Mouse (Mus musculus) left cerebral cortex, postnatal 14 days (tissue): ENCODE measurements around the gene Fxyd5. TPM values are rescaled to one million over a fixed set of nuclear protein-coding genes. Genes with fewer than 3 reads are reported as not detected.

Experiments used
- DNase-seq, 2 experiments: peaks; one replicate each; pipeline ENCODE4 v3.0.0; 2021 to 2022; ENCODE audit warnings: low spot score in 2 of 2, mixed read lengths in 1 of 2
- intact Hi-C: fragments of 180-260 bp; cut with DNase I; formaldehyde crosslinking; loops from one replicate; pipeline ENCODE4 v1.15.1; 2025
- microRNA-seq, 2 experiments: library from miRNA; unstranded; fragments of <30 nt; microRNA quantifications; one replicate each; pipeline ENCODE4 v1.2.0; 2022
- total RNA-seq, 2 experiments: library from RNA; stranded (reverse); gene quantifications; 2 replicates each; pipeline ENCODE4 v1.2.3; 2021

The Fxyd5 gene
- total RNA-seq, 2 experiments from 2014 or later: 36.3 to 37.2 TPM

- intact Hi-C loops: no loop called here
- no peak for DNase-seq
These were observed 34.1 kb downstream of the Fxyd5 start for GRCm38 (mm10) chr7:31008175-31008574.

GRCm38 (mm10) chr7:31007775-31008174, 34.5 kb downstream of the Fxyd5 start:
- DNase-seq: no peak
- intact Hi-C loops: no loop called here

- no peak for DNase-seq
- intact Hi-C loops: no loop called here
These were observed 39.6 kb downstream of the Fxyd5 start for GRCm38 (mm10) chr7:31002650-31003049.

- peak; percentile 51 to 67 for DNase-seq
- intact Hi-C loops: no loop called here
These were observed 41.7 kb downstream of the Fxyd5 start for GRCm38 (mm10) chr7:31000505-31001020.

GRCm38 (mm10) chr7:30996491-30996890, 45.8 kb downstream of the Fxyd5 start:
- DNase-seq: no peak
- intact Hi-C loops: no loop called here

- intact Hi-C loops: no loop called here
These were observed 48.3 kb downstream of the Fxyd5 start for GRCm38 (mm10) chr7:30993986-30994385.

GRCm38 (mm10) chr7:30992148-30992547, 50.1 kb downstream of the Fxyd5 start:
- DNase-seq: no peak
- intact Hi-C loops: no loop called here

More at GRCm38 (mm10) chr7:30993986-30994385, 48.3 kb downstream of the Fxyd5 start:
- no peak for DNase-seq

- intact Hi-C loops: no loop called here
- DNase-seq: no peak
These were observed 53.6 kb downstream of the Fxyd5 start for GRCm38 (mm10) chr7:30988519-30989162.

- intact Hi-C loops: no loop called here
- no peak for DNase-seq
These were observed 56.9 kb downstream of the Fxyd5 start for GRCm38 (mm10) chr7:30985357-30985756.

Small RNA genes lying within 50 kb of the gene (microRNA-seq; reads per million reads assigned to microRNA genes)
- 0 reads per million in 2 experiments for gene Mir7050

Other genes with a start within 250 kb of the Fxyd5 start
- gene Ffar2, start 218.7 kb downstream of the Fxyd5 start, total RNA-seq: under 1 TPM in 1 of 2 experiments, not detected in 1; 0.17 TPM
- gene Ffar3, start 186.3 kb downstream of the Fxyd5 start, total RNA-seq: under 1 TPM in 1 of 2 experiments, not detected in 1; 0.21 TPM
- gene Ffar1, start 180.9 kb downstream of the Fxyd5 start, total RNA-seq: not detected
- gene Cd22, start 162.1 kb downstream of the Fxyd5 start, total RNA-seq: not detected
- gene Mag, start 127.6 kb downstream of the Fxyd5 start, total RNA-seq: 100 to 1,000 TPM; 112 to 195 TPM
- gene Hamp2, start 117.8 kb downstream of the Fxyd5 start, total RNA-seq: not detected
- gene Hamp, start 98.4 kb downstream of the Fxyd5 start, total RNA-seq: not detected
- 100 to 1,000 TPM; 113 to 115 TPM for gene Usf2, start 85.7 kb downstream of the Fxyd5 start, total RNA-seq
- 10 to 100 TPM; 11.9 to 13.0 TPM for gene Lsr, start 69.0 kb downstream of the Fxyd5 start, total RNA-seq
- under 1 TPM; 0.18 to 0.27 TPM for gene Fam187b, start 68.7 kb downstream of the Fxyd5 start, total RNA-seq
- 100 to 1,000 TPM; 326 to 365 TPM for gene Fxyd7, start 9.0 kb upstream of the Fxyd5 start, total RNA-seq
- gene Fxyd1, start 14.7 kb upstream of the Fxyd5 start, total RNA-seq: 10 to 100 TPM; 46.1 to 47.7 TPM
- gene Lgi4, start 16.9 kb upstream of the Fxyd5 start, total RNA-seq: 10 to 100 TPM; 16.2 to 17.5 TPM
- not detected for gene Fxyd3, start 34.2 kb upstream of the Fxyd5 start, total RNA-seq
- gene Hpn, start 72.8 kb upstream of the Fxyd5 start, total RNA-seq: 1 to 10 TPM; 2.0 to 3.3 TPM
- gene Scn1b, start 84.5 kb upstream of the Fxyd5 start, total RNA-seq: 100 to 1,000 TPM; 359 to 374 TPM
- gene Gramd1a, start 113.4 kb upstream of the Fxyd5 start, total RNA-seq: 100 to 1,000 TPM; 111 to 121 TPM
- gene Scgb2b2, start 248.0 kb upstream of the Fxyd5 start, total RNA-seq: not detected
- gene Scgb1b2, start 249.3 kb upstream of the Fxyd5 start, total RNA-seq: not detected